Mouse (Mus musculus) adrenal gland, adult 2 months (tissue): ENCODE data around the gene Gm6592. TPM values are rescaled to one million over a fixed set of nuclear protein-coding genes. Genes with fewer than 3 reads are reported as not detected.
"Not testable (repeated sequence)": the region's sequence is repeated elsewhere in the genome, so short reads cannot be mapped to it uniquely, and the experiment has no call there.

Experiments used
- DNase-seq: peaks from one replicate; pipeline ENCODE4 v3.0.0; 2021
- long read RNA-seq: library from polyadenylated mRNA; stranded (forward); transcript quantifications from one replicate; pipeline ENCODE4 v2.0.0, GENCODE M21; 2021
- polyA plus RNA-seq: library from polyadenylated mRNA; depleted of rRNA; stranded (reverse); fragments of >200 nt; gene quantifications from 2 replicates; pipeline ENCODE4 v1.2.3, GENCODE M21; 2012; rRNA removed
- total RNA-seq, 2 experiments: library from RNA; stranded (reverse); gene quantifications; 2 replicates each; pipeline ENCODE4 v1.2.3; 2021

Gm6592 gene
- total RNA-seq (not detected), polyA plus RNA-seq (not detected in 2 replicates)
- long read RNA-seq: 0 reads

DNA sequence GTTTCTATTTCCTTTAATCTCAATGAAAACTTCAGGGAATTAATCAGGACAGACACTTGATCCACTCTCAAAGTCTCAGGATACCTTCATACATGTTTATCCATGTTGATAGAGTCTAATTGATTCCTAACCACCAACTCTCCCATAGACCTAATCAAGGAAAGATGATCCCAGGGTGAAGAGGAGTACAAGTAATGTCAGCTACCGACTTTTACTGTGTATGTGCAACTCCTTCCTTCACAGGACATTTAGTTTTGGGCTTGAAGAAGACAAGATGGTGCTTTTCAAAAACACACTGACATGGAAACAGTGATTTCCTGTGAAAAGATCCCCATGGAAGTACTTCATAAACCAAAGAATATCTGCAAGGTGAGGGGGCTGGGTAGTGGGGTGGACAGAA, at the start of gene Gm6592:
Gm6592 (plus strand) TSS at position 301 of the 400 bp plus-strand sequence.
- no peak for DNase-seq

DNA sequence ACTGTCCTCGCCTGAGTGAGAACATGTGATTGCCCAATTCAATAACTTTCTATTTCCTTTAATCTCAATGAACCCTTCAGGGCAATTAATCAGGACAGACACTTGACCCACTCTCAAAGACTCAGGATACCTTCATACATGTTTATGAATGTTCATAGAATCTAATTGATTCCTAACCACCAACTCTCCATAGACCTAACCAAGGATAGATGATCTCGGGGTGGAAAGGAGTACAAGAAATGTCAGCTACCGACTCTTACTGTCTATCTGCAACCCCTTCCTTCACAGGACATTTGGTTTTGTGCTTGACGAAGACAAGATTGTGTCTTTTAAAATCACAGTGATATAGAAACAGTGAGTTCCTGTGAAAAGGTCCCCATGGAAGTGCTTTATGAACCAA, 40.4 kb upstream of the Gm6592 start, which contains the start of gene Ssxb5:
Ssxb5 (plus strand) TSS at position 301 of the 400 bp plus-strand sequence.
- not testable (repeated sequence) for DNase-seq

DNA sequence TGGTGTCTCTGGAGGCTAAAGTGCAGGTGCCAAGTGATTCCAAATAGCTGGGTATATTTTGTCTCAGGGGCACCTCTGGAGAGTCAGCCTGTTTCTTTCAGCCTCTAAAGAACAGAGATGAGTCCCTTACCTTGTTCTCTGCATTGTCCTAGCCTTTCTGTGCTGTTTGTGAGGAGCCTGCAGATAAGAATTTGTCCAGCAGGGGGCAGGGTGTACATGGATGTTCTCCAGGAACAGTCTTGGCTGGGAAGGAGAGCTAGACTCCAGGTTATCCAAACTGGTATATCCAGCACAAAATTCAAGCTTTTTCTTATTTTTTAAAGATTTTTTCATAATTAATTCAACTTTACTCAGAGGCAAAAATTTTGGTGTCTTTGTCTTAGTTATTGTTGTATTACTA, 11.8 kb upstream of the Gm6592 start:
- DNase-seq: peak; percentile 21

DNA sequence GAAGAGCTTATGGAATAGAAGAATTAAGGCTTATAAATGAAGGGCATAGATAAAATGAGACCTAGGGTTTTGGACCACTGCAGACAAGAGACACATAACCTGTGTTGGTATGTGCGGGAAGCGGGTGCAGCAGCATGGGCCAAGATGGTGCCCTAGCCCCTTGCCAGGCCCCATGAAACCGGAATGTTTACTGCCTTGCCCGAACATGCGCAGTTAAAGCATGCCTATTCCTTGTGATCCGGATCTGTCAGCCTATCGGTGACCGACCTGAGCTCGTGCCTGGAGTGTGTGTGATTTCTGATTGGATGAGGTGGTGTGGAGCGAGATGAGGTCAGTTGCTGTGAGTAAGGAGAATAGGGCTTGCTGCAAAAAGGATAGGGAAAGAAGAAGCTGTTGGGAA, 8.7 kb downstream of the Gm6592 start:
- DNase-seq: no peak

DNA sequence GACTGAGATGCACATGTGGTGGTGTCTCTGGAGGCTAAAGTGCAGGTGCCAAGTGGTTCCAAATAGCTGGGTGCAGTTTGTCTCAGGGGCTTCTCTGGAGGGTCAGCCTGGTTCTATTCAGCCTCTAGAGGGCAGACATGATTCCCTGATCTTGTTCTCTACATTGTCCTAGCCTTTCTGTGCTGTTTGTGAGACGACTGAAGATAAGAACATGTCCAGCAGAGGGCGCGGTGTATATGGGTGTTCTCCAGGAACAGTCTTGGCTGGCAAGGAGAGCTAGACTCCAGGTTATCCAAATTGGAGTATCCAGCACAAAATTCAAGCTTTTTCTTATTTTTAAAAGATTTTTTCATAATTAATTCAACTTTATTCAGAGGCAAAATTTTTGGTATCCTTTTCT, 20.5 kb downstream of the Gm6592 start:
- peak; percentile 60 for DNase-seq

DNA sequence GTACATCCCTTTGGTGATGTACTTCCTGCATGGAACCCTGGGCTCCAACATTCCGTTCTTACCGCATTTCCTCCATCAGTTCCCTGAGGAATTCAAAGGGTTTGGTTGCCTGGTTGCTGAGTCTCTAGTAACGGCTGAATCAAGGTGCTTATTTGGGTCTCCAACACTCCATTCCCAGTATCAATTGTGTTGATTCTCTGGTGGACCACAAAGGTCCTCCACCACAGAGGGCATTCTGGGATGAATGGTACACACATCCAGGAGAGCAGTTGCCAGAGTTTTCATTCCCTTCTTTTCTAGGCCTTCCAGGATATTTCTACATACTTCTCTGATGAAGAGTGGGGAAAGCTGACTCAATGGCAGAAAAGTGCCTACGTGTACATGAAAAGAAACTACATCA, 30.2 kb downstream of the Gm6592 start, which contains the start of gene Gm5751:
Gm5751 (plus strand) TSS at position 301 of the 400 bp plus-strand sequence.
- not testable (repeated sequence) for DNase-seq

DNA sequence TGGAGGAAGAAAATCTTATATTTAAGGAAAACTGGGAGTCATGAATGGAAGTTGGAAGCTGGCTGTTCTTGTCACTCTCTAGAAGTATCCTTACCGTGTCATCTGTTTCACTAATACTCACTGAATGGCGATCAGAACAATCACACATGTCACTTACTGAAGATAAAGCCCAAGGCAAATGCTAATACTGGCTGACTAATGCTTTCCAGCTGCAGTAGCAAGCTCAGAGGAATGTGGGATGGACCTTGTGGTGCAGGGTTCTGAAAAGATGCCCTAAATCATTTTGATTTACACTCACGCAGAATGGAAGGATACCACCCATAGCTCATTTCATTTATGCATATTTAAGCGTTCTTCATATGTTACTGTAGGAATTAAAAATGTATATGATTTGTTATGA, 40.5 kb downstream of the Gm6592 start:
- DNase-seq: no peak

DNA sequence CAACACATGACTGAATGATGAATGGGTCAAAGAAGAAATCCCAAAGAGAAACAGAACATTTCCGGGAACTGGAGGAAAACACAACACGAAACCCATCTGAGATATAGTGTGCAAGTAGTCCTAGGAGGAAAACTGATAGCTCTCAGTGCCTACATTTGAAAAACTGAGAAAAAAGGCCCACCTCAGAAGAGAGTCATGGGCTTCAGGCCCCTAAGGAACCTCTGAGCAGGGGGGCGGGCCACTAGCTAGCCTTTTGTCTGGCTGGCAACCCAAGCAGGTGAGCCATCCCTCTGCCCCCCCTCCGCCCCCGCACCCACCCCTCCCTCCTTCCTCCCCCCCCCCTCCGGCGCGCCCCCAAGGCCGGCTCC, 48.2 kb downstream of the Gm6592 start:
- no peak for DNase-seq

DNA sequence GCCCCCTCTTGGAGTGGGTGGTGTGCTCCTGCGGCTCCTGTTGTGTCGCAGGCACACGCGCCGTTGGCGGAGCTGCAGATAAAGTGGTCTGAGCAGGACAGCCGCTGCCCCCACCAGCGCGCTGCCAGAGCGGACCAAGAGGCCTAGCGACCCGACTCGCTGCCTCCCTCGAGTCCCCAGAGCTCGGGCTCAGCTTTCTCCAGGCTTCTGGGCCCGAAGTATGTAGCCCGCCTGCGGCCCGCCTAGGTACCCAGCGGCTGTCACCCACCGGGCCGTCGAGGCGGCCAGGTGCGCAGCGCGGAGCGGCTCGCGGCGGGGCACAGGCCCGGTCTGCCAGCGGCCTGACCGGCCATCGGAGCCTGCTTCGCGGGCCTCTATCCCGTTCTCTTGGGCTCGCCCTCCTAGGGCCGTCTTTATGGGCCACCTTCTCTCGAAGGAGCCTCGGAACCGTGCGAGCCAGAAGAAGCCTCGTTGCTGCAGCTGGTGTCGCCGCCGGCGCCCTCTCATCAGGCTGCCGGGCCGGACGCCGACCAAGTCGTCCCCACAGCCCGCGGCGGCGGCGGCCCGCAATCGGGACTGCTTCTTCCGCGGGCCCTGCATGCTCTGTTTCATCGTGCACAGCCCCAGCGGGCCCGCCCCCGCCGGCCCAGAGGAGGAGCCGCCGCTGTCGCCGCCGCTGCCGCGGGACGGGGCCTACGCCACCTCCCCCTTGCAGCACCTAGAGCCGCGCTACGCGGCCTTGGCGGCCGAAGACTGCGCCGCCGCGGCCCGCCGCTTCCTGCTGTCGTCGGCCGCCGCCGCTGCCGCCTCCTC, 48.8 kb downstream of the Gm6592 start, which contains the start of gene B630019K06Rik:
B630019K06Rik (plus strand) TSS at position 40 of the 813 bp plus-strand sequence.
- DNase-seq: peak; percentile 90

DNA sequence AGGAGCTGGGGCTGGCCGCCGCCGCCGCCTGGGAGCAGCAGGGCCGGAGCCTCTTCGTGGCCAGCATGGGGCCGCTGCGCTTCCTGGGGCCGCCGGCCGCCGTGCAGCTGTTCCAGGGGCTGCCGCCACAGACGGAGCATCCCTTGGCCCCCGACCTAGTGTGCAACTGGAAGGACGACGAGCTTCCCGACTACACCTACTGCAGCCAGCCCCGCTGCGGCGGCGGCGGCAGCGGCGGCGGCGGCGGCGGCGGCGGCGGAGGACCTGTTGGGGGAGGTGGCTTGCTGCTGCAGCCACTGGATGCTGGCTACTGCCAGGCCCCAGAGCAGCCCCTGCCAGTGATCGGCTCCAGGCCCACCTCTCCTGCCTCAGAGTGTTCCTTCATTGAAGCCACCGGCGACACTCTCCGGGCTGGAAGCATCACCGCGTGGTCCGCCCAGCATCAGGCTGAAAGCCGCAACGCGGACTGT, 49.4 kb downstream of the Gm6592 start:
- DNase-seq: no peak

Other genes starting within 250 kb of the Gm6592 start
- gene Ssxb8, start 153.2 kb upstream of the Gm6592 start, total RNA-seq: not detected
- gene Ssxb8, start 153.2 kb upstream of the Gm6592 start, polyA plus RNA-seq: not detected in 2 replicates
- not detected for gene Ssx9, start 95.6 kb upstream of the Gm6592 start, total RNA-seq
- not detected in 2 replicates for gene Ssx9, start 95.6 kb upstream of the Gm6592 start, polyA plus RNA-seq
- not detected for gene Ssxb5, start 40.3 kb upstream of the Gm6592 start, total RNA-seq
- gene Ssxb5, start 40.3 kb upstream of the Gm6592 start, polyA plus RNA-seq: not detected in 2 replicates
- gene Gm5751, start 30.3 kb downstream of the Gm6592 start, total RNA-seq: not detected
- not detected in 2 replicates for gene Gm5751, start 30.3 kb downstream of the Gm6592 start, polyA plus RNA-seq
- gene B630019K06Rik, start 48.4 kb downstream of the Gm6592 start, total RNA-seq: 10 to 100 TPM in 1 of 2 experiments, 1 to 10 TPM in 1; 9.8 to 10.6 TPM
- gene B630019K06Rik, start 48.4 kb downstream of the Gm6592 start, polyA plus RNA-seq: 16.7 and 18.1 TPM in 2 replicates
- not detected for gene Fthl17b, start 119.0 kb downstream of the Gm6592 start, total RNA-seq
- not detected in 2 replicates for gene Fthl17b, start 119.0 kb downstream of the Gm6592 start, polyA plus RNA-seq
- not detected for gene Fthl17c, start 132.6 kb downstream of the Gm6592 start, total RNA-seq
- not detected in 2 replicates for gene Fthl17c, start 132.6 kb downstream of the Gm6592 start, polyA plus RNA-seq
- gene Fthl17d, start 142.8 kb downstream of the Gm6592 start, total RNA-seq: not detected
- not detected in 2 replicates for gene Fthl17d, start 142.8 kb downstream of the Gm6592 start, polyA plus RNA-seq
- not detected for gene Fthl17e, start 189.5 kb downstream of the Gm6592 start, total RNA-seq
- not detected in 2 replicates for gene Fthl17e, start 189.5 kb downstream of the Gm6592 start, polyA plus RNA-seq
- gene Fthl17f, start 219.0 kb downstream of the Gm6592 start, total RNA-seq: not detected
- not detected in 2 replicates for gene Fthl17f, start 219.0 kb downstream of the Gm6592 start, polyA plus RNA-seq